Mouse (Mus musculus): ENCODE results near the gene Phf24.

Gene Phf24

DNA sequence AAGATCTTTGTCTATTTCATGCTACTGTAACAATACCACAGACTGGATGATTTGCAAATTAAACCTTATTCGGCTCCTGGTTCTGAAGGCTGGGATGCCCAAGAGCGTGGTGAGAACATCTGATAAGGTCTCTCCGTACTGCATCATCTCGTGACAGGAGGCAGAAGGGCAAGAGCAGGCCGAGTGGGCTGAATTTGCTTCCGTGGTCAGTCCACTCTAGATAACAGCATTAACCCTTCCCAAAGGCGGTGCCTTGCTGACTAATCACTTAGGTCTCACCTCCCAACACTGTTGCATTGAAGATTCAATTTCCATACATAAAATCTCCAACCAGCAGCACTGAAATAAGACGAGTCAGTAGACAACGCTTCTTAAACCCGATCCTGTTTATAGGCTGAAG is 3.1 kb upstream of the Phf24 start:
- DNase-seq (ENCODE audit: low spot score), result no peak

DNA sequence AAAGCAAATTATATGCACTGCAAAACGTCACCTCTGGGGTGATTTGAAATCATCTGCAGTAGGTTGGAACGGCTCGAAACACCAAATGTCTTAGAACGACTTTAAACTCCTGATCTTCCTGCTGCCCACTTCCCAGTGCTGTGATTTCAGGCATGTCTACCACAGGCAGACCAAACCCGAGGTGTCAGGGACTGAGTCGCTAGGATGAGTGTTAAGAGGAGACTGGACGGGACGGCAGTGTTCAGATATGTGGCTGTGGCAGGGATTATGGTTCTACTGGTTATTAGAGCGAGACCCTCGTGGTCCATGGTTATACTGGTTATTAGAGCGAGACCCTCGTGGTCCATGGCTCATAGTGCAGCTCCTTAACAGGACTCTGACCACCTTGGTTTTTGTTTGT is 1.1 kb upstream of the Phf24 start:
- no peak for DNase-seq (ENCODE audit: low spot score)

DNA sequence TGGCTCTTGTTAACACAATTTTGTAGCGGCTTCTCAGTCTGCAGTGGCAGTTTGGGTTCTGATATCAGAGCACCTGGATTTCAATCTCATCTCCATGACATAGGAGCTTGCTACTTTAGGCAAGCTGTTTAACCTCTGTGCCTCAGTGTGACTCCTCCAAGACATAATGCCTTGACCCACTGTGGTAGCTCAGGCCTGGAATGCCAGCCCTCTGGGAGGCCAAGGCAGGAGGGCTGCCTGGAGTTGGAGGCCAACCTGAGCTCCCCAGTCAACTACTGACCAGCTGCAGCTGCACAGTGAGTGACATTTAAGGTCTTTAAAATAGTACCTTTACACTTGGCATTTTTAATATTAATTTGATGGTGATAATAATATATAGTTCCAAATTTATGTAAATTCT is 494 bp upstream of the Phf24 start:
- no peak for DNase-seq (ENCODE audit: low spot score)

DNA sequence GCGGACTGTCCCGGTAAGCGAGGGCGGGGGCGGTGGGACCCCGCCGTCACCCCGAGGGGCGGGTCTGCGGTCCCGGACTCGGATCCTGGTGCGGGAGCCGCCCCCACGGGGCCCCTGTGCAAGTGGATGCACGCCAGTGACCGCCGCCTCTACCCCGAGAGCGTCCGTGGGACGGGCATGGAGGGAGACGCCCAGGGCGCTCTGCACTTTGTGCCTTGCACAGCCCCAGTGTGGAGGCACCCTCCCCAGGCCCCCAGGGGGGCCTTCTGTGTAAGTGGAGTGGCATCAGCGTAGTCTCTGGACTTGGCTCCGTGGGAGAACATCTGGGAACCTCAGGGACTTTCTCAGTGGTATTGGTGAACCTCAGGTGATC is 928 bp downstream of the Phf24 start:
- no peak for DNase-seq (ENCODE audit: low spot score)

DNA sequence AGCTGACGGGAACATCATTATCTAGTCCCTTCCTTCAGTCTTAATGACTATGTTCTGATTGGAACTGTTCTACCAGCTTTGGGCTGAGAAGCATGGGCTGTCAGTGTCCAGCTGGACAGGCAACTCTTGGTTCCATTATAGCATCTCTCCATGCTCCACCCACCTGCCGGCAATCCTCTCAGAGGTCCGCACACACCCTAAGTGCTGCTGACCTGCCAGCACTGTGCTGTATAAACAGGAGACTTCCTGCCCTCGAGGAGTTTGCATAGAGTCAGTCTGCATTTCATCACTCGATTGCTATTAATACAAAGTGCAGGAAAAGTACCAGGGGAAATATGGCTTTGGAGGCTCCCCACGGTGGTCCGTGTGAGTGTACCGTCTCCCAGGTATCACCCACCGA is 4.3 kb downstream of the Phf24 start:
- no peak for DNase-seq (ENCODE audit: low spot score)

DNA sequence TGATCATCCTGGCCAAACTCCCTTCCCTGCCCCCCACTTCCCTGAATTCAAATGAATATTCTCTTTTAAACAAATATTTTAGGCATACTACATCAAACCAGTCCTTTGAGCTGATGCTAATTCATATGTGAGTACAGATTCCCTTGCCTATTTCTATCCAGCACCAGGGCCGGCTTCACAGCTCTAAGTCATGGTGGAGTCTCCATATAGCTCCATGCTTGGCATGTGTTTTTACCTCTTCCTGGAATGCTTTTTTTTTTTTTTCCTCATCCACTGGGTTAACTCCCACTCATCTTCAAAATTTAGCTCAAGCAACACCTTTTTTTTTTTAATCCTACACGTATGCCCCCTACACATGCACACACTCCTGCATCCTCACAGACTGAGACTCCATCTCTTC is 5.1 kb downstream of the Phf24 start:
- no peak for DNase-seq (ENCODE audit: low spot score)

DNA sequence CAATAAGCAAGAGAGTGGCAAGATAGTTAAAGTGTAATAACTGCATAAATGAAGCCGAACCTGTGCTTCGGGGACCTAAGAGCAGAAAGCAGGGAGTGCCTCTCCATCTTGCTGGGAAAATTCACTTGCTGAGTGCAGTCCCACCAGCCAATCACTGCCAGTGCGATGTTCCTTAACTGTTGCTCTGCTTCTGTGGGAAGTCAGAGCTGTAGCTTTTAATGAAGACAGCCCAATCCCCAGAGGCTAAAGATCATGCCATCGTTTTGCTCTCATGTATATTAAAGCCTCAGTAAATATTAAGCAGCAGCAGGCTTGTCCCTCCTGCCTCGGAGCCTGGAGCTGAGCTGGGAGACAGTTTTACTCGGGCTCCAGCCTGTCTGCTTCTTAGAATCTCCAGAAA is 5.6 kb downstream of the Phf24 start:
- no peak for DNase-seq (ENCODE audit: low spot score)

DNA sequence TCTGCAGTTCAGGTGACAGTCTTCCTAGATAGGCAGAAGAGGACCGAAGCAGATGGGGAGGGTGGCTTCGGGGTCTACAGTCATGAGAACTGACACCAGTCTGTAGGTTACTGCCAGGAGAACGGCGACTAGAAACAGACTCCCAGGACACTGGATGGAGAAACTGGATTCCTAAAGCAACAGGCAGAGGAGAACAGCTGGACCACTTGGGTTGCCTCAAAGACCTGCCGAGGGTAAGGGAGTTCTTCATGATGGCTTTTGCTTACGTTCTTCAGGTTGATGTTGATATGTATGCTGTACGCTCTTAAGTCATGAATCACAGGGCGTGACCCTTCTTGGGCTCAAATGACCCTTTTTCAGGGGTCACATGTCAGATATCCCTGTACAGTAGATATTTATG is 6.0 kb downstream of the Phf24 start:
- no peak for DNase-seq (ENCODE audit: low spot score)

DNA sequence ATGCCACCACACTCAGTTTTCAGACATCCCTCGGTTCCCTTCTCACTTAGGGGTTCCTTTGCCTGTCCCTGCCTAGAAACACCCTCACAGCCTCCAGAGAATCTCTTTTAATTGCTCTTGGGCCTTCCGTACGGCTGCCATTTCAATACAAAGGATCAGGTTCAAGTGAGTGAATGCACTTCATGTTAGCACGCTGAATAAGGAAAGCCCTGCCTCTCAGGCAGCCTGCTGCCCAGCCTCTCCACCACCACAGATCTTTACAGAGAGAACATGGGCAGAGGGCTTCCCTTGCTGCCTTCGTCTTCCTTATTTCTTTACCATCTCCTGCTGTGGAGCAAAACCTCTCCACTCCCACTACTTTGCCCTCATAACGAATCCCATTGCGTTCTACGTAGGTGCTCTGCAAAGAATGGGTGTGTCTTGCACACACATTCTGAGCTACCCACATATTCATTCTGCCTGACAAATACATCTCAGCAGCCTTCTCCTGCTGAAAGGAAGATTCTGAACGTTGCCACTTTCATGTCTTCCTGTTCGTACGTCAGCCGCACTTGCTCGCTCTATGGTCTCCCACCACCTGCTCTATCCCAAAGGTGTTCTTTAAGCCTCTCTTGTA is 7.7 kb downstream of the Phf24 start:
- no peak for DNase-seq (ENCODE audit: low spot score)

DNA sequence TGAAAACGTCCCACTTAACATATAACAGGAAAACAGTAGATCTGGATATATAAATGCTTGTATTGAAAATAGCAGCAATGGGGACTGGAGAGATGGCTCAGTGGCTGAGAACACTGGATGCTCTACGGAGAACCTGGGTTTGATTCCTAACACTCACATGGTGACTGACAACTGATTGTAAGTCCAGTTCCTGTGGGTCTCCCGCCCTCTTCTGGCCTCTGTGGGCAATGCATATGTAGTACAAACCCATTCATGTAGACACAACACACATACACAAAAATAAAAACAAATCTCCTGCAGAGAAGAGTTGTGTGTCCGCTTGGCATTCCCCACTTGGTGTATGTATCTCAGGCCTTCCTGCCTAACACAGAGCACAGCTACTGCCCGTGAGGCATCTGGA is 11.7 kb downstream of the Phf24 start:
- DNase-seq (ENCODE audit: low spot score), result no peak

DNA sequence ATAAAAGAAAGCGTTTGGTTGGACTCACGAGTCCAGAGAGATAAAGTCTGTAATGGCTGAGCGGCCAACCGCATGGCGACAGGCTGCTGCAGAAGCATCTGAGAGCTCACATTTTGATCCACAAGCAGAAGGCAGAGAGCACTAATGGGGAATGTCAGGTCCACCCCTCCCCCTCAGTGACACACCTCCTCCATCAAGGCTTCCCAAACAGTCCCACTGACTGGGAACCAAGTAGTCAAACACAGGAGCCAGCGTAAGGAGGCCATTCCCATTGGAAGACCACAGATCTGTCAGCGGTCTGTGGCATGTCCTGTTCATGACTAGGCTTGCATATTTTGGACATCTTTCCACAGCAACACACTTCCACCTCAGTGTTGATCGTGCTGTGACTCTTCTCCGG is 12.5 kb downstream of the Phf24 start:
- DNase-seq (ENCODE audit: low spot score), result no peak

DNA sequence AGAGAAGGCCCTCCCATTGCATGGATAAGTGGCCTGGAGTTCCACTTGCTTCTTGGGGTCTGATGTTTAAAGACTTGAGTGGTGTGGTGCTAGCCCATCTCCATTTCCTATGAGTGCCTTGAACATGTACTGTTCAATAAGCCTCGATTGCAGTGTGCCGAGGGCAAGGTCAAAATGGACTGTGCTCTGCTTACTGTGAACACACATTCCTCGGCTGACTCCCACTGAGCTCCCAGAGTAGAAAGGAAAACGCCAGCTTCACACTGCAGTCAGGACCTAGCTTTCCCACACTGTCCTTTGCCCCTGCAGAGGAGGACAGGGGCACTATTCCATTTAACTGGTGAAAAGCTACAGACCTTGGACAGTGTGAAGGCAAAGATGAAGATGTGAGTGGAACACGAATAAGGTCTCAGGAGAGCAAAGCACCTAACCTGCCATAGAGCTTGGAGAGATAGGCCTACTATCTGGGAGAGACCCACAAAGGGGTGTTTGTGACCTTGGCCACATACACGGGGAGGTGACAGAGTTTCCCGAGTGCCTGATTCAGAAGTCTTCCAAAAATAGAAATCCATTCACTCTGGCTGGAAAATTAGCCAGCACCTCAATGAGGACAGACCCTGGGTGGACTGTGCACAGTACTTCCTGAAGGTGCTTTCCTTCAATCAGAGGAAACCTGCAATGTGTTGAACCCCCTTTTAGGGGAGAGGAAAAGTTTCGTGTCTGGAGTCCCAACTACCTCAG is 15.9 kb downstream of the Phf24 start:
- DNase-seq (ENCODE audit: low spot score), result no peak

DNA sequence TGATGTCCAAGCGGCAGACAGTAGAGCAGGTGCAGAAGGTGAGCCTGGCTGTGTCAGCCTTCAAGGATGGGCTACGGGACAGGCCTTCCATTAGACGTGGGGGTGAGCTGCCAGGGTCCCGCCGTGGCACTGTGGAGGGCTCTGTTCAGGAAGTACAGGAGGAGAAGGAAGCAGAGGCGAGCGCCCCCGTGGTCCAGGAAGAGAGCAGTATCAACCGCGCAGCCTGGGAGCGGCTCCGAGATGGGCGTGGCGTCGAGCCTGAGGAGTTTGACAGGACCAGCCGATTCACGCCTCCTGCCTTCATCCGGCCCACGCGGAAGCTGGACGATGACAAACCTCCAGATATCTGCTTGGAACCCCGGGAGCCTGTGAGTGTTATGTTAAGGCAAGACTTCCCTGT is 17.2 kb downstream of the Phf24 start:
- no peak for DNase-seq (ENCODE audit: low spot score)

DNA sequence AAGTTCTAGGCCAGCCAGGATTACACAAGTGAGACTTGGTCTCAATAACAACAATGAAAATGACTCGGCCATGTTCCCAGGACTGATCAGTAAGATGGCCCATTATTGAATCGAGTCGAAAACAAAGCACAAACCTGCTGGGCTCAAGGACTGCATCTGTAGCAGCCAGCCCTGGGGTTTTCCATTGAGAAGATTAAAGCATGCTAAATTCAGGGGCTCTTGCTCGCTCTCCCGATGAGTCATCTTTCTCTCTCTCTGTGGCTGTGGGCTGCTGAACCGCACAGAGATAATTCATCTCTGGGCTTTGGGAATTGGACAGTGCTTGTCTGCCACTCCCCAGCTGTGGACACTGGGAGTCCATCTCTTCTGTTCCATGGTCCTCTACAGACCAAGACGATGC is 24.9 kb downstream of the Phf24 start:
- DNase-seq (ENCODE audit: low spot score), result no peak

DNA sequence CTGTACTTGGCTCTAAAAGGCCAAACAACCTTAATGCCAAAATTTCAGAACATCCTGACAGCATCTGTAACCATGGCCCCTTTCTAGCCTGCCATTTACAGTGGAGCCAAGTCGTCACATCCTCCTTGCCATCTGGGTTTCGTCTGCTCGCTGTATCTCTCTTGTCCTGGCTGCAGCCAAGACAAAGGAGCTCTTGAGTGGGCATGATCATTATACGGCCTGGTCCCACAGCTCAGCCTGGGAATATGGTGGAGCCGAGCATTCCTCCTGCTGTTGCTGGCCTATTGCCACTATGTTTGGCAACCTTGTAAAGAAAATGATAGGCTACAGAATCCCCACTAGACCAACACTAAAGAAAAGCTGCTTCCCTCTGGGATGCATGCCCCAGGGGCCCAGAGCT is 26.9 kb downstream of the Phf24 start:
- no peak for DNase-seq (ENCODE audit: low spot score)

DNA sequence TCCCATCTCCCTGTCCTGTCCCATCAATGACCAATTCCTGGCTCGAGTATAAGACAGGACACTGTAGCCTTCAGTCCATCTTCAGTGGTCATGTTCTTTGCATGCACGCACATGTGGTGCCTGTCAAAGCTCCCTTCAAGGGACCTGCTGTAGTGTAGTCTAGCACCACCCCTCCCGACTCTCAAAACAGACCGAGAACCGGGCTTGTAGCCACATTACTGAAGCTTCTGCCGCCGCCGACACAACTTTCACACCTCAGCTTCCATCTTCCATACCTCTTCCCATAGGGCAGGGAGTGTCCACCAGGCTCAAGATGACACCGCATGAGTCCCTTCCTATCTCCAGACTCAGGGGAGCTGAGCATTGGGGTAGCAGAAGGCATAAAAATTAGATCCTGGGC is 27.7 kb downstream of the Phf24 start:
- DNase-seq (ENCODE audit: low spot score), result no peak

DNA sequence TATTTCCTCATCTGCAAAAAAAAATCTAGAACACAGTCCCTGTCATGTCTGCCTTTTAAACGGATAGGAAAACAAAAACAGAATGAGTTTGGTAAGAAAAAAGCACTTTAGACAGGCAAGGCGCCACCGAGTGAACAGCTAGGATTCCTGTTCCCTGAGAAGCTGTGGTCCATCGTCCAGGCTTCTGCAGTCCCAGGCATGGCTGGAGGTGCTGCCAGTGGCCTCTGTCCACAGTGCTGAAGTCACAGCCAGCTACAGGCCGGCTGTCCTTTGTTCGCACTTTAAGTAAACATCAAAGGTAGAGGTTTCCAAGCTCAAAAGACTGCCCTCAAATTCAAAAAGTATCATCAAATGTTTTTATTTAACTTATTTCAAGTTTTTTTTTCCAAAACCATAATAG is 28.6 kb downstream of the Phf24 start:
- DNase-seq (ENCODE audit: low spot score), result no peak

DNA sequence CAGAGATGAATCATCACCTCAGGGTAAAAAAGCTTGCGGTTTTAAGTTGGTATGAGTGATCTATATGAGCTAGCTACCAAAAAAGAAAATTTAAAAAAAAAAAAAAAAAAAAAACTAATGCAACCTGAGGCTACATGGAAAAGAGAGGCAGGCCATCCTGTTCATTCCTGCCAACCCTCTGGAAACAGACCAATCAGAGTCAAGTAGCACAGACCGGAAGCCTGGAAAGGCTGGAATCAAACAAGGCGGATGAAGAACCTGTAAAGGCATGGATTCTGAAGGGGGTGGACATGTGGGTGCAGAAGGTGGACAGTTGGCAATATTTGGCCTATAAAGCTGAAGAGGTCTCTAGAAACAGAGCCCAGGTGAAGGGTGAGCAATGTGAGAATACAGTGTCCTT is 29.0 kb downstream of the Phf24 start:
- no peak for DNase-seq (ENCODE audit: low spot score)

DNA sequence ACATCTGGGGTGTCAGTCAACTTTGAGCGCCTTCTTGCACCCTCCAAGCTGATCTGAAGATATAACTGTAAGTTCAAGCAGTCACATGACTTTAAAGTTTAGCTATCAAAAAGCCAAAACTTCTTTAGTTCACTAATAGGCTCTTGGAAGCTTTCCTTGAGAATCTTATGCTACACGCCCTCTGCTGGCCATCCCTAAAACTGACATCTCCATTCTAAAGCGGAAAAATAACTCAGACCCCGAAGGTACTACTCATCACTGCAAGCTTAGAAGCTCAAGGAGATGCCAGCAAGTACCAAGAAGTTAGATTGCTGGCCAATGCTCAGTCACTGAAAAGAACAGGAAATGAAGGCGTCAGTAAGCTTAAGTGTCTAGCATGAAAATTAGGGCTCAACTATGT is 29.5 kb downstream of the Phf24 start:
- peak; percentile 83 for DNase-seq (ENCODE audit: low spot score)

DNA sequence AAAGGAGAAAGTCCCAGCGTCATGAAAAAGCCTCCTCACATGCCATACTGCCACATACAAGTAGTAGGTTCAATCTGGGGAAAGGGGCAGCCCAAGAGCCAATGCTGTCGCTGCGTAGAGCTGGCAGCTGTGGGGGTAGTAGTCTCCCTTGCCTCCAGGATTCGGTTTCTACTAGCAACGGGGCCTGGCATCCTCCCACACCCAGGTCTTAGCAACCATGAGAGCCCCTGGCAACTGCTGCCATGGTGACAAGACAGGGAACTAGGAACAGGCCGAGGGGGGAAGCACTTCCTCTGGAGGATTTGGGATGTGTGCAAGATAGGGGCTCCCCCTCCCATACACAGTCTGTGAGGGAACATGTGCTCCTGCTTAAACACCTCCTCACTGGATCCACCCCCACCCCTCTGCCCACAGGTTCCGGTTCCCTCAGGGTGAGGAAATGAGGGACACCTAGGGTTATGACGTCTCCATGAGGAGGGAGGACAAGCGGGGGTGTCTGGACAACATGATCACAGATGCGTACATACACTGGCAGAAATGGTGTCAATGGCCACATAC is 30.4 kb downstream of the Phf24 start:
- DNase-seq (ENCODE audit: low spot score), result peak; percentile 90

DNA sequence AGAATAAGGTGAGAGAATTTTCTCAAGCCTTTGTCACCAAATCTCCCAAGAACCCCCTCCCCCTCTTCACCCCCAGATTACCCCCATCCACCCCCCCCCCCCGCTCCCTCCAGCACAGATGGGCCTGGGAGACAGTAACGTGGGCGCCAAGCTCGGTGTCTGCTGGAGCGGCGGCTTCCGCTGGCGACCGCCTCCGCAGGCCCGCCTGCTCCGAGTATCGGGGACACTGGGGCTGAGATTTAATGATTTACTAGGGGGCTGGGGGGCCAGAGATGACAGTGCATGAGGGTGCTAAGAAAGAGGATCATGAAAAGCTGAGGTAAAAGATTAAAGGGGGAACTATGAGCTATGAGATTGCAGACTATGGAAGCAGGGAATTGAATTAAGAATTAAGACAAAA is 32.1 kb downstream of the Phf24 start:
- DNase-seq (ENCODE audit: low spot score), result no peak

DNA sequence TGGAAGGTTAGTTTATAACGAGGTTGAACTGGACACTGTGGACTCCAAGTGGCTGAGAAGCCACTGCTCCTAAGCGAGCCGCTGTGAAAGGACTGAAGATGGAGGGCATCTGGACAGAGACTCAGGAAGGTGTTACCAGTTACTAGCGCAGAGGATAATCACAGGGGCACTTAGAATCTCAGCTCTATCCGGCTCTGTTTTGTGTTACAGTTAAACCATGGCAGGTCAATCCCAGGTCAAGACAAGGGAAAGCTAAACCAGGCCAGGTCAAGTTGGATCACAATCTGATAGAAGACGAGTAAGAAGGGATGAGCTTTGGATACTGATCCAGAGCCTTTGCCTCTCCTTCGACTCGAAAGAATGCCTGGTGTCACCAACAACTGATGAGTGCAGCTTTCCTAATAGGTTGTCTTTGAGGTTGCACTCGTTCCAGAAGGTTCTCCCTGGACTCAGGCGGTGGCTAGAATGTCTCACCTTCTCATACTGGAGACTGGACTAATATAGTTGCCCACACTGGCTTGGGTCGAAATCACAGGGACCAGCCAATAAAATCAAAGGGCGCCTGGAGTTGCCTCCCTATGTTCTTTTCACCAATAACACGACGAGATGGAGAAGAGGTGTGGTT is 32.7 kb downstream of the Phf24 start:
- no peak for DNase-seq (ENCODE audit: low spot score)

DNA sequence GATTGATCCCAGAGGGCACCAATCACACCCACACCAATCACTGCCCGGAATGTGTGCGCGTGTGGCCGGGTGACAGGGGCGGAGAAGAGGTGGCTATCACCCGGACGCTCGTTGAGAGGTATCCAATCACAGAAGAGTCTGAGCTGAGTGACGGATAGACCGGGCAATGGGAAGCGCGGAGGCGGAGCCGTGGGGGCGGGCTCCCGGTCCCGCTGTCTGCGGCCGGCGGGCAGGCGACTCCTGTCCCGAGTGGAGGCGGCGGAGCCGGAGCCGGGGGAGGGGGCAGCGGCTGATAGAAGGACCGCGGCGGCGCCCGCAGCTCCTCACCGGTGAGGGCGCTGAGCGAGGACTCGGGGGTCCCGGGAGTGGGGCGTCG is 33.2 kb downstream of the Phf24 start, which contains the start of gene Dnajb5:
Gene Dnajb5, plus strand, starts transcription at position 139 of the 376 bp plus-strand sequence.
- peak; percentile 99 for DNase-seq (ENCODE audit: low spot score)
